Mouse (Mus musculus) urinary bladder, postnatal 4 days (tissue): ENCODE measurements around the gene Caskin1.

Experiments
- DNase-seq, 2 experiments: peaks; one replicate each; pipeline ENCODE4 v3.0.0; 2021 to 2022; ENCODE audit warnings: low spot score in 2 of 2

Caskin1 gene

DNA sequence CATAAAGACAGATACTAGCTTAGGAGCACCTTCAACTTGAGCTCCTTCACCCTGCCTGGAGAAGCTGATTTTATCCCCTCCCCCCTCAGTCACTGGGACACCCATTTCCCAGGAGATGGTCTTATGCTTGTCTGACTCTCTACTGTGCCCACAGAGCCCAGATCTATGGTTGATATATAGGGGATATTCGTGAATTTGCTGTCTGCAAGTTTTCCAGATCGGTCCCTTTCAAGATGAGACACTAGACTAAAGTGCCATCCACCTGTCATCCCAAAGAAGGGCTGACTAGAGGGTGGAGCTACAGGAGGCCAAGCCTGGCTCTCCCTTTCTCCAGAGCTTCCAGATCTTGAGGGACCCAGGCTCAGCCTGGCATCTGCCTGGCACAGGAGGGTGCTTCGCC, 42.7 kb downstream of the Caskin1 start:
- DNase-seq: no peak

DNA sequence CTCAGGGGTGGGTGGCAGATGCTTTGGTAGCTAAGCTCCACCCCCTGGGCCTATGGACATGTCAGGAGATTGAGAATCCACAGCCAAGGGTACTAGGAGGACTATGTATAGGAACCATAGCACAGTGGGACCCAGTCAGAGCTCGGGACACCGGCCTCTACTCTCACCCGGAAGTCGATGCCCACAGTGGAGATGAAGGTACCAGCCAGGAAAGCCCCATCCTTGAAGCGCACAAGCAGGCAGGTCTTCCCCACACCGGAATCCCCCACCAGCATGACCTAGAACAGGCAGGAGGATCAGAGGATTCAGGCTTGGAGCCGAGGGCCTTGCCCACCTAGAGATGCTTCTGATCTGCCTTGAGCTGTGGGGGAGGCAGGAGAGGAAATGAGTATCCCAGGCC, 43.6 kb downstream of the Caskin1 start:
- DNase-seq: no peak

DNA sequence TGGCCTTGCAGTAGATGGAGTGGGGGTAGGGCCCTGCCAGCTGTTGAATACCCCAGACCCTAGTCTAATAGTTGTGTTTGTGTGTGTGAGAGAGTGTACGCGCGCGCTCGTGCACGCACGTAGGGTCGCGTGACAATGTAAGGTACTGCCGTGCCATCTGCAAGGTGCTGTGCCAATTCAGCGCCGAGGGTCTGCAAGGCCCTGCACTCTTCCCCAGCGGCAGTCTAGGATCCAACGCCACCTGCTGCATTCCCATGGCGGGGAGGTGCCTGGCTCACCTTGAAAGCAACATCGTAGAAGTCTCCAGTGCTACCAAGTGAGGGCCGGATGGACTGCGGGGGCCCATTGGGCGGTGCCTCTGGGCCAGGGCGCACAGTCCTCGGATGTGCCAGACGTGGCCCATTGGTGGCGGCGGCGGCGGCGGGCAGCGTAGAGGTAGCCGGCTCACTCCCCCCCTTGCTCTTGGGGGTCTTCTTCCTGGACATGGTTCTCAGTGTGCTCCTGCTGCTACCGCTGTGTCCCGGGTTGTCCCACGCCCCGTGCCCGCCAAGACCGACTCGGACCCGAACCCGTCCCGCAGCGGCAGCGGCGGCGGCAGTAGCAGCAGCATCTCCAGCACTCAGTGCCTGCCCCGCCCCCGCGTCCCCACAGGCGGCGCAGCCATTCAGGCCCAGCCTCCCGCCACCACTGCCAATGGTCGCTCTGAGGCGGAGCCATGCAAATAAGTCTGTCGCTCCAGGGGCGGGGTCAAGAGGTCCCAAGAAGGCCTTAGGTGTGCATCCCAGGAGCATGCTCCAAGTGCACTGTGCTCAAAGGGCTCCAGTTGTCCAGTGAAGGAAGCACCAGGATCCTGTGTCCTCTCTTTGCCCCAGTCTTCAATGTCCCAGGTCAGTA, 44.9 kb downstream of the Caskin1 start:
- peak; percentile 73 to 83 for DNase-seq

DNA sequence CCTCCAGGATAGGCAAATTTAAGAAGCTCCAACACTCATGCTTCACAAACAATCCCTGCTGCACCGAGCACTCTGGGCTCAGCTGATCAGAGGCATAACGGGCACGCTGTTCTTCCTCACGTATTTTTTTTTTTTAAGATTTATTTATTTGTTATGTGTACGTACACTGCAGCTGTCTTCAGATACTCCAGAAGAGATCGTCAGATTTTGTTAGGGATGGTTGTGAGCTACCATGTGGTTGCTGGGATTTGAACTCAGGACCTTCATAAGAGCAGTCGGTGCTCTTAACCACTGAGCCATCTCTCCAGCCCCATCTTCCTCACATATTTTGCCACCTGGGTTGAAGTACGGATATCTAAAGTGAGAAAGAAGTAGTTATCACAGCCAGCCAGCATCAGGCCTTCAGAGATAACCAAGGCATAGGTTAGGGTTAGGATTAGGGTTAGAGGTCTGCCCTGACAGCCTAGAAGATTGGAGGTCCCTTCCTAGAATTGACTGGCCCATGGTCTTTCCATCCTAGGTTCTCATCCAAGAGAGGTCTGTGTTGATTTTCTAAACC, 45.8 kb downstream of the Caskin1 start, which contains the start of gene Rab26:
Gene Rab26 (minus strand): TSS at position 51 of the 559 bp plus-strand sequence.
- DNase-seq: no peak

DNA sequence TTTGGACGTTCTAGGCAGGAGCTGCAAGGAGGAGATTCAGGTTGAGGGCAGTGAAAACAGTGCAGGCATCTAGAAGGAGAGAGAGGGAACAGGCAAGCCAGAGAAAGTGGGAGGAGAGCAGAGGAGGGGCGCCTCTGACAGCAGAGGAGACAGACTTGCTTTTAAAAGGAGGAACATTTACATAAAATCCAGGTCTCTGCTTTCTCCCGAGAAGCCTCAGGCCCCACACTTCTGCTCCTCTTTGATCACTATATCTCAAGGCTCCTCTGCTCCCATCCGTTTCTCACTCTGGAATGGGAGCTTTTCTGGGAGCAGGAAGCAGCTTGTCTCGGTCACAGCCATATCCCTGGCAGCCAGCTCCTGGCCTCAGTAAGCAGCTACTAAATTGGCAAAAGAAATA, 46.9 kb downstream of the Caskin1 start:
- DNase-seq: no peak

DNA sequence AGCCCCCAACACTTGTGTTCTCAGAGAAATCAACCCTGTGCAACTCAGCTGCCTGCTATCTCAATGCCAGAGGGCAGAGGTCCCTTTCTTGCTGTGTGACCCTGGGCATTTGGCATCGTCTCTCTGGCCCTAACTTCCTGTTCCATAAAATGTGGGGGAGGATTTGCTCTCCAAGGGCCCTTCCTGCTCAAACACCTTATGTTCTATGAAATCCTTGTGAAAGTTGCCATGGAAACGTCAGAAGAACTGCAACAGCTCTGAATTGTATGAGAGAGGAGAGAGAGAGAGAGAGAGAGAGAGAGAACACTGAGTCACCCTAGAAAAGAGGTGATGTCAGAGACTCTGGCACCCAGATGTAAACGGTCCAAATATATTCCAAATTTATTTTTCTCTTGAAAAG, 49.1 kb downstream of the Caskin1 start:
- no peak for DNase-seq

DNA sequence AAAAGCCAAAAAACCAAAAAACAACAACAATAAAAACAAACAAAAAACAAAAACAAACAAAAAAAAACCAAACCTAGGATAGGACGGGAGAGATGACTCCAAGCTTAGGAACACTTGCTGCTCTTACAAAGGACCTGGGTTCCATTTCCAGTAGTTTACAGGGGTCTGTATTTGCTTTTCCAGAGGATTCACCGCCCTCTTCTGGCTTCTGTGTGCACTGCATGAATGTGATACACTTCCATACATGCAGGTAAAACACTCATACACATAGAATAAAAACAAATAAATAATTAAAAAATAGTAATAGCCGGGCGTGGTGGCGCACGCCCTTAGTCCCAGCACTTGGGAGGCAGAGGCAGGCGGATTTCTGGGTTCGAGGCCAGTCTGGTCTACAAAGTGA, 50.5 kb downstream of the Caskin1 start:
- DNase-seq: no peak

DNA sequence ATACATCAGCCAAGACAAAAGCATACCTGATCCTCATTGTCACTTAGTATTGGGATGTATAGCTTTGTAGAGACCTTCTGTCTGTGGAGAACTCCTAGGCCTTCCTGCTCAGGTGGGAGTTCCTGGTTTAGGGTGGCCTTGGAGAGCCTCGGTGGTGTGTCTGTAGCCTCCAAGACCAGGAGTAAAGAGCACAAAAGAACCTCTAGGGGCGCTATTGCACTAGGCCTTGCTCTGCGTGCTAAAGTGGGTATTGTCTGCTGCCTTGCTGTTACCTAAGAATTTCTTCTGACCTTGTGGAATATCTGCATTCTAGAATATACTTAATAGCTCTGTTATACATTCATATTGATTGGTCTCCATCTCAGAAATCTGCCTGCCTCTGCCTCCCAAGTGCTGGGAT, 52.0 kb downstream of the Caskin1 start:
- DNase-seq: no peak

DNA sequence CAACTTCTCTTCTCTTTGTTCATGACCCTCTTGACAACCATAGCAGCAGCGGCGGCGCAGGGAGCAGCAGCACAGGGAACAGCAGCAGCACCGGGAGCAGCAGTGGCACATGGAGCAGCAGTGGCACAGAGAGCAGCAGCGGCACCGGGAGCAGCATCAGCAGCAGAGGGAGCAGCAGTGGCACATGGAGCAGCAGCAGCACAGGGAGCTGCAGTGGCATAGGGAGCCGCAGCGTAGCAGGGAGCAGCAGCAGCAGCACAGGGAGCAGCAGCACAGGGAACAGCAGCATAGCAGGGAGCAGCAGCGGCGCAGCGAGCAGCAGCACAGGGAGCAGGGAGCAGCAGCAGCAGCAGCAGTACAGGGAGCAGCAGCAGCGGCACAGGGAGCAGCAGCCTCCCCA, 56.2 kb downstream of the Caskin1 start:
- DNase-seq: no peak

DNA sequence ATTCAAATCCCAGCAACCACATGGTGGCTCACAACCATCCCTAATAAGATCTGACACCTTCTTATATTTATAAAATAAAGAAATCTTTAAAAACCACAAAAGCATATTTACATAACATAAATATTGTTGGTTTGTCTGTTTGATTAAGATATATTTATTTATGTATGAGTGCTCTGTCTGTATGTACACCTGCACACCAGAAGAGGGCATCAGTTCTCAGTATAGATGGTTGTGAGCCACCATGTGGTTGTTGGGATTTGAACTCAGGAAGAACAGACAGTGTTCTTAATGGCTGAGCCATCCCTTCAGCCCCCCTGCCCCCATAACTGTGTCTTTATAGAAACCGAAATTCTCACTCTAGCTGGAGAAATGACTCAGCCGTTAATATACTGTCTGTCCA, 56.8 kb downstream of the Caskin1 start:
- no peak for DNase-seq

DNA sequence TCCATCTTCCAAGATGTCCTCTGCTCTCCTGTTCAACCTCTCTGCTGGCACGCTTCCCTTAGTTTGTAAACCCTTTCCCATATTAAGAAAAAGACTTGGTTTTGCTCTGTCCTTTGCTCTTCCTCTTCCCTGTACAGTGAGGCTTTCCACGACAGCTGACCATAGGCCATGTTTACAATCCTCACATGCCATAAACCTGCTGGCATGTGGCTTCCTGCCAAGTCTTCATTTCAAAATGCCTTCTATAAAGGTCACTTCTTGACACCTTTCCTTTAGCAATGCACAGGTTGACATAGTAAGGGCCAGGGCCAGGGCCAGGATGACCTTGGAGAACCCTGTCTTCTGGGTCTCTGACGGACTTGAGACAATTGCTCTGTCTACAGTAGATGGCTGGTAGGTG, 57.8 kb downstream of the Caskin1 start:
- DNase-seq: no peak

DNA sequence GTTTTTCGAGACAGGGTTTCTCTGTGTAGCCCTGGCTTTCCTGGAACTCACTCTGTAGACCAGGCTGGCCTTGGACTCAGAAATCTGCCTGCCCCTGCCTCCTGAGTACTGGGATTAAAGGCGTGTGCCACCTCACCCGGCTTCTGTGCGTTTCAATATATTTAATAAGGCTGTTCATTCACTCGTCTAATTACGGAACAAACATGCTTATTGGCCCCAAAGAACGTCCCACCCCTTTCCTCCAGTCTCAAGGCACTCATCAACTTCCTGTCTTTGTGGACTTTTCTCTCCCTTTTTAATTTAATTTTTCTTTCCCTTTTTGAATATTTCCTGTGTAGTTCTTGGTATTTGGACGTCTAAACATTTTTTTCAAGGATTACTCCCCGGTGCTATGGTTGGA, 60.0 kb downstream of the Caskin1 start:
- no peak for DNase-seq

DNA sequence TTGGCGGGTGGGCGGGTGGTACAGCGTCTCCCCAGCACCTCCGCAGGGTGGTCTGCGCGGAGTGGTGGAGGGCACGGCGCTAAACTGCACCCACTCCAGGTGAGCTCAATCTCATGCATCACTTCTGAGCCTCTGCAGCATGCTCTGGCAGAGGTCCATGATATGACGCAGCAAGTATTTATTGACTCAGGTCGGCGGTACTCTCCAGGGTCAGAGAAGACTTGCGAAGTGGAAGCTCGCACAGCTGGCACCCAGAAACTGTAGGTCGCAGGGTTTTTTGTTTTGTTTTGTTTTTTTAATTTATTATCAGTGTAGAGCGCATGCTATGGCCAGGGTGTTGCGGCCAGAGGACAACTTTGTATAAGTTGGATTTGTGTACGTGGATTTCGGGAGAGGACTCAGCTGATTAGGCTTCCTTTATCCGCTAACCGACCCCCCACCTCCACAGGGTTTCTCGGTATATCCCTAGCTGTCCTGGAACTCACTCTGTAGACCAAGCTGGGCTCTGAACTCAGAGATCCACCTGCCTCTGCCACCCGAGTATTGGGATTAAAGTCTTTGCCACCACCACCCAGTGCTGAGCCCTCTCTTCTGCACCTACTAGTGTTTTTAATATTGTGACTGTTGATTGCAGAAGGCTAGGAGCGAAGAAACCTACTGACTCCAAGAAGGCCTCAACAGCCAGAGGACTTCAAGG, 60.7 kb downstream of the Caskin1 start:
- DNase-seq: no peak

DNA sequence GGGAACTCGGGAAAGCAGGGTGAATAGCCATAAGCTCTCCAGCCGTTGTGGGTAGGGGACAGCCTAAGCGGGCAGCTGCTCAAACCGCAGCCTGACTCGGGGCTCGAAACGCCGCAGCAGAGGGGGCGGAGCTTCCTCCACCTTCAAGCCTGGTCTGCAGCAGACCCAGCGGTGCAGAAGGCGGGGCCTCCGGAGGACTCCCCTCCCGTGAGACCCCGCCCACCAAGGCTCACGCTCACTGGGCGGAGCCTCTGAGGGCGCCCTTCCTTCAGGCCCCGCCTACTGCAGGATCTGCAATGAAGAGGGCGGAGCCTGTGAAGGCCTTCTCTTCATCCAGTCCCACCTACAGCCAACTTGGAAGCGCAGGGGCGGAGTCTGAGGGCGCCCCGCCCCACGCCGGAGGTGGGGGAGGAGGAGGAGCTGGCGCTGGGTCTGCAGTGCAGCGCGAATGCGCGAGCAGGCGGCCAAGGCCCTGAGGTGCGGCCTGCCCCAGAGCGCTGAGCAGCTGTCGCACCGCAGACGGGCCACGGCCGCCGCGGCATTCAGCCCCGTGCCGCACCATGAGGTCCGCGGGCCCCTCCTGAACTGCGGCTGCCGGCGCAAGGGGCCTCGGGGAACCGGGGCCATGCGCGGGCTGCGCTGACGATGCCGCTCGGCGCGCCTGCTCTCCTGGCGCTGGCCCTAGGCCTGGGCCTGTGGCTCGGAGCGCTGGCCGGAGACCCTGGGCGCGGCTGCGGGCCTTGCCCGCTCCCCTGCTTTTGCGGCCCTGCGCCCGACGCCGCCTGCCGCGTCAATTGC, 61.4 kb downstream of the Caskin1 start, which contains the start of gene Pkd1:
Gene Pkd1 (plus strand): TSS at position 217 of the 798 bp plus-strand sequence.
- peak; percentile 98 to 100 for DNase-seq

DNA sequence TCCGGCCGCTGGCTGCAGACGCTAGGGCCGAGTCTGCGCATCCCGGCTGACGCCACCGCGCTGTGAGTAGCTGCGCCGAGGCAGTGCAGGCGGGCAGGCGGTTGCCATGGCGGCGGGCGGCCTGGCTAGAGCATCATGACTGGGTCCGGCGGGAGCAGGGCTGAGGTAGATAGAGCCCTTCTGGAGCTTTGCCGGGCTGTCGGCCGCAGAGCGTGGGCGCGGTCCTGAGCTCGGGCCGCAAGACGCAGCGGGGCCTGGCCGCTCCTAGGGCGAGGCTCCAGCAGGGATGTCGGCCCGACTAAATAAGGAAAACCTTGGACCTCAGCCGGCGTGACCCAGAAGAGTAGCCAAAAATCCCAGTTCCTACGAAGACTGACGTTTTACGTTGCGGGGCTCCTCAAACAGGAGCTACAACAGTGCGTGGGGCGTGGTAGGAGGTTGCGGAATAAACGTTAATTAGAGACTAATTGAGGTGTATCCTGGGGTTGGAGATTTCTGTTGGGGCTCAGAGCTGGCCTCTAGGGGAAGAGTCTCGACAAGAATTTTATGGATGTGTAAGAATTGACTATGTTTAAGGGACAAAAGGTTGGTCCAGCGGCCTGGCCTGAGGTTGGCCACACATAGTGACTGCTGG, 62.1 kb downstream of the Caskin1 start:
- peak; percentile 77 to 80 for DNase-seq

DNA sequence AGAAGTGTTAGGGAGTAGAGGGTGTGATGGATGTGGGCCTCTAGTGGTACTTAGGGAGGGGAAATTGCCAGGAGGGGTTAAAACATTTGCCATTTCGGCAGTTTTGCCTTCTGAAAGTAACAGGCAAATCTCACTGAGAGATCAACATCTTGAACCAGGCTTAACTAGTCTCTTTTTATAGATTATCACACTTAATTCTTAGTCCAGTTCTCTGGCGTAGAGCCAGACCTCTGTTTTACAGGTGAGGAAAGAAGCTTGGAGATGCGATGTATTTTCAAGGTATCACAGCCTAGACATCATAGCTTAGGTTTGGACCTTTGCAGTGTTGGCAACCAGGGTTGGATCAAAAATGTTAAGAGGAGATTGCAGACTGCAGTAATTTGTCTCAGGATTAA, 62.6 kb downstream of the Caskin1 start:
- no peak for DNase-seq

DNA sequence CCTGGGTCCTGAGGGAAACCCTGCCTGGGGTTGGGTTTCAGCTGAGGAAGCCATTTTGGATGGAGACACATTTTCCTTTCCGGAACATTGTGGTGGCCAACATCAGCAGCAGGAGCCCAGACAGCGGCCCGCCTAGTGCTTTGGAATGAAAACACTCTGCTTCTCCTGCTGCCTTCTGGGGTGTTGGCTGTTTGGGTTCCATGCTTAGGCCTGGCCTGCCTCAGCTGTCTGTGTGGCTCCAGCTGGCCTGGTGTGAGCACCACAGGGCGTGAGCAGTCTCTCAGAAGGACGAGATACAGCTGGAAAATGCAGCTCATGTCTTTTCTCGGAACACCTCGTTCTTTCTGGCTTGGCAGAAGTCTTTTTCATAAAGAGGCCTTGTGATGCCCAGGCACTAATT, 68.7 kb downstream of the Caskin1 start:
- peak in 1 of 2 experiments; percentile 53 for DNase-seq
